Mouse (Mus musculus): ENCODE measurements around the gene Tubb5.

- no peak for TF ChIP-seq POLR2A (IDR thresholded peaks at IDR 0.05; ENCODE audit: borderline replicate concordance, insufficient read depth, low read length)
- TF ChIP-seq CTCF (IDR thresholded peaks at IDR 0.05; ENCODE audit: borderline replicate concordance, insufficient read depth, low read depth, low read length): no peak
Observed at GRCm38 (mm10) chr17:35864832-35865353, 26.8 kb upstream of the Tubb5 start.
